Mouse (Mus musculus) liver, postnatal 0 days (tissue): Measurements from ENCODE around the gene Fam198a. TPM values are rescaled to one million over a fixed set of nuclear protein-coding genes. Genes with fewer than 3 reads are reported as not detected.

Experiments used
- ATAC-seq: fragments of 200-750 bp; cut with Nextera tagmentation; 2 replicates; pipeline ENCODE4 v1.8.0; 2017; ENCODE audit warnings: mild to moderate bottlenecking, moderate library complexity
- DNase-seq: peaks from one replicate; pipeline ENCODE4 v3.0.0-alpha.2; 2016
- H3K27ac ChIP-seq: fragments of 300-500 bp; sonication (generic); 2 replicates; pipeline ENCODE4 v1.5.1; 2014; ENCODE audit warnings: antibody characterized with exemption, moderate library complexity, mild to moderate bottlenecking, low read depth
- H3K27me3 ChIP-seq: fragments of 300-500 bp; sonication (generic); 2 replicates; pipeline ENCODE4 v1.6.1; 2014; ENCODE audit warnings: low read length, control low read depth, mixed read lengths; ENCODE audit not compliant: insufficient read depth
- H3K36me3 ChIP-seq: fragments of 300-500 bp; sonication (generic); replicated peaks from 2 replicates; pipeline ENCODE4 v1.6.1; 2014; ENCODE audit warnings: mild to moderate bottlenecking, control low read depth, low read length, moderate library complexity, mixed read lengths; ENCODE audit not compliant: insufficient read depth
- H3K4me1 ChIP-seq: fragments of 300-500 bp; sonication (generic); 2 replicates; pipeline ENCODE4 v1.6.1; 2014; ENCODE audit warnings: antibody characterized with exemption, mild to moderate bottlenecking, control low read depth; ENCODE audit not compliant: insufficient read depth
- H3K4me2 ChIP-seq: fragments of 300-500 bp; sonication (generic); 2 replicates; pipeline ENCODE4 v1.6.1; 2014; ENCODE audit warnings: low read depth, mild to moderate bottlenecking, low read length, moderate library complexity, mixed read lengths
- H3K4me3 ChIP-seq: fragments of 300-500 bp; sonication (generic); 2 replicates; pipeline ENCODE4 v1.5.1; 2014; ENCODE audit warnings: low read depth, low read length
- H3K9ac ChIP-seq: fragments of 300-500 bp; sonication (generic); replicated peaks from 2 replicates; pipeline ENCODE4 v1.6.1; 2014; ENCODE audit warnings: mild to moderate bottlenecking, moderate library complexity
- H3K9me3 ChIP-seq: fragments of 300-500 bp; sonication (generic); 2 replicates; pipeline ENCODE4 v1.6.1; 2016; ENCODE audit warnings: mild to moderate bottlenecking, control low read depth, low read length, mixed read lengths
- CTCF ChIP-seq: sonication (generic); IDR thresholded peaks from 2 replicates; pipeline ENCODE4 v1.5.1; 2016; ENCODE audit warnings: antibody characterized with exemption, low read depth
- EP300 ChIP-seq: IDR thresholded peaks from 2 replicates; pipeline ENCODE4 v1.6.1; 2016; ENCODE audit warnings: antibody characterized with exemption, low read depth, mild to moderate bottlenecking
- WGBS: fragments of 180-500 bp; shearing (Covaris S2); extraction: QIAGEN DNeasy Blood & Tissue Kit; methylation state at CpG from one replicate; pipeline ENCODE4 v1.1.7; 2014; ENCODE audit not compliant: insufficient replicate concordance; 5-methylcytosine and 5-hydroxymethylcytosine counted together
- polyA plus RNA-seq: library from polyadenylated mRNA; unstranded; fragments of >200 nt; fragmentation: Nextera tagmentation; extraction: Ambion mirVana; gene quantifications from 2 replicates; pipeline ENCODE4 v1.2.1, GENCODE M21; 2015

The Fam198a gene
- 0.31 and 0.32 TPM in 2 replicates for polyA plus RNA-seq

DNA sequence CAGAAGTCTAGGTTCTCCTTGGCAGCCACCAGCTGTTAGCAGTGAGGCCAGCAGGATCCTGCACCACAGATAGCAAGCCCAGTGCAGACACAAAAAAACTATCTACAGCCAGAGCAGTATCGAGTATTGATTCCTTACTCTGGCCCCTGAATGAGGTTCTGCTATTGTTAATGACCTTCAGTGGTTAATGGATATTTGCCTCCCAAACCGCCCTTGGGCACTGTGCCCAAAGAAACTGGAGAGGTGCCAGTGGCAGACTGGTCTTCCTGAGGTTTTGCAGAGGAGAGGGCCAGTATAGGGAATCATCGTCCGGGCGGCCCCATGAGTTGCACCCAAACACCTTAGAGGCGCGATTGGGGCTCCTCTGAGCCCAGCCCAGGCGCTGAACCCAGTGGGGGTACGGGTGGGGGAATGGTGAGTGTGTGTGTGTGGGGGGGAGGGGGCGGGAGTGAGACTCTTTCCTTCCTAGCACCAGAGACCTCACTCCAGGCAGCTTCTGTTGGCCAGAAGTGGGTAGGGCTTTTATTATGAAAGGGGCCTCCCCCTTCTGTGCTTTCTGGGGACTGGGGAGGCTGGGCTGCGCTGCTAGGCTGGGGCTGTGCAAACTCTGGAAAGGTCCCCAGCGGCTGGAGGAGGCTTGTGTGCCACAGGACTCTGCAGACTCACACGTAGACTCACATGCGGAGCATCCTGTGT, at the start of gene Fam198a:
TSS of gene Fam198a (plus strand) at position 571 of the 696 bp plus-strand sequence.
- no peaks in the 10 kb centered on the region for H3K9me3 ChIP-seq
- H3K4me3 ChIP-seq = no peak within 1 kb of the TSS
- H3K4me1 ChIP-seq = peaks cover 18% of the 10 kb centered on the region
- DNase-seq (peak; percentile 79), ATAC-seq (peak; percentile 66)
- H3K4me2 ChIP-seq = peak within 1 kb of the TSS; percentile 54
- H3K27me3 ChIP-seq = no peaks in the 10 kb centered on the region
- peak within 1 kb of the TSS; percentile 9; the same call in 1 of the 2 replicates for H3K9ac ChIP-seq
- no peaks in the 10 kb centered on the region for H3K36me3 ChIP-seq
- TF ChIP-seq EP300 = no peak
- TF ChIP-seq CTCF = no peak
- 0 out of 2 replicates have a peak within 1 kb of the TSS, but pooled peaks have one; percentile 51 for H3K27ac ChIP-seq
- 19% methylated on average over 14 of the region's 14 CpGs for WGBS

DNA sequence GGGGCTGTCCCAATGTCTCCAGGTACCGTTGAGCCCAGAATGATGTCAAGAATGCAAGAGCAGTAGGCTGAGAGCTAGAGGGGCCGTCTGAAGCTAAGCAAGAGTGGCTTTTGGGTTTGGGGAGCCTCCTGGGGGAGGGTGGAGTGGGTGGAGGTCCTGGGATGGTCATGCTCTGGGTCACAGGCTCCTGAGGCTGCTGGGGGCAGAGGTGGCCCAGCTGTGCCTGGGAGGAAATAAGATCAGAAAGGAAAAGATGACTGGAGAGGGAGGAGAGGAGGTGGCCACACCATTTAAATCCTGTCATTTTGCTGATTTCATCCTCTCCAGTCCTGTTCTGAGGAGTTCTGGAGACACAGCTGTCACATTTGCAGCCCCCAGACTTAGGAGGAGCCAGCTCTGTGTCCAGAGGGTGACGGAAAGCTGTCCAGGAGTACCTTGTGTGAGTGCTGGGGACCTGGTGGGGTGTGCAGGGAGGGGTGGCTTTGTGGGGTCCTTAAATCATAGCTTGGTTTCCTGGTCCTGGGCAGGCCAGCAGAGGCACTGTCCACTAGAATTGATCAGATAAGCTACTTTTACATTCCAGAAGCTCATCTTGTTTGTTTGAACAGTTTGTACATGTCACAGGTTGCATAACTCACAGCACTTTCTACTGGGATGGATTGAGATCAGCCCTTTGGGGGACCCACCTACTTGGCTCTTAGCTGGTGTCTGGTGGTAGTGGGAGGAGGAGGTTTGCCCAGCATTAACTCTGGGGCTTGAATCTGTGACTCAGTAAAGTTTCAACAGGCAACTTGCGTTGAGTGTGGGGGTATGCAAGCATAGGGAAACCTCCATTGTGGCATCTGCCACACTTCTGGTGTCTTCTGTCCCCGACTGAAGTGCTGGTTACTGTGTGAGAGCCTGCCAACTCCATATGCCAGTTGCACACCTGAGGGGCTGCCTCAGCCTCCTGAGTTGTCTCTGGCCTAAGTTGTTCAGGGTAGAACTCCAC, 48.8 kb upstream of the Fam198a start:
- no peak overlapping the region; the same call in 1 of the 2 replicates for H3K9ac ChIP-seq
- H3K4me1 ChIP-seq = peaks cover 22% of the 10 kb centered on the region
- no peaks in the 10 kb centered on the region for H3K27me3 ChIP-seq
- H3K9me3 ChIP-seq = no peaks in the 10 kb centered on the region
- 0 out of 2 replicates have a peak, but pooled peaks have one; percentile 13 for TF ChIP-seq CTCF
- peak; percentile 56; the same call in 1 of the 2 replicates for TF ChIP-seq EP300
- peak overlapping the region; percentile 84 for H3K27ac ChIP-seq
- no peaks in the 10 kb centered on the region for H3K36me3 ChIP-seq
- 65% methylated on average over 5 of the region's 5 CpGs for WGBS
- H3K4me2 ChIP-seq = no peak overlapping the region
- ATAC-seq = peak; percentile 38
- H3K4me3 ChIP-seq = no peak overlapping the region
- DNase-seq = peak; percentile 31

DNA sequence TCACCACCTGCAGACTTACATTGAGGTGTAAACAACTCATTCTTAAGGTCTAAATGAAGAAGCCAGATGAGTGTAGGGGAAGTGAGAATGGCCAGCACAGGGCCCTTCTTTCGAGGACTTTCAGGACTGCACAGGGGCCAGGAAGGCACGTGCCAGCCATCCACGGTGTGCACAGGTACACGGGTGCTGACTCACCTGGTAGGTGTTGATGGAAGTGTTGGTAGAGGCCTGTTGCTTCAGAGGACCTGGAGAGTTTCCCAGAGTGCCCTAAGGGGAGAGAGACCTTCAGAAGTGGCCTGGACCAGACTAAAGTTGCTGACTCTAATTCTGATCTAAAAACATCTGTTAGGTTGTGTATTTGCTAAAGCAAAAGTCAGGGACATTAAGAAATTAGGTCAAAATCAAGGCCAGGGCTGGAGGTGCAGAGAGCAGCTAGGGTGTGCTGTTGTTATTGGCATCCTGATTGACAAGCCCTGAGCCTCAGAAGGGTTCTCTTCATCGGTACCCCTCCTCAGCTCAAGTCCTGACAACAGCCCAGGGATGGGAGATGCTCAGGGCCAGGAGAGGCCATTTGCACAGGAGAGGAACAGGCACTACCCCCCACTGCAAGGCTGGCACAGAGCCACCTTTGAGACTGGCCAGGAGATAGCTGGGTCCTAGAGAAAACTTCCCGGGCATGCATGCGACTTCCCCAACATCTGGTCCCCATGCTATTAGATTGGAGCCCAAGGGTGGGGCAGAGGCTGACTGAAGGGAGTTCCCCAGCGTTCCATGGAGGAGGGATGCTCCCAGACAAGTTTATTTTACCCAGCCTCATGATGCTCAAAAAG, 47.1 kb upstream of the Fam198a start:
- Histone ChIP-seq H3K27me3 (no peaks in the 10 kb centered on the region), H3K4me2 (no peak overlapping the region), H3K9ac (no peak overlapping the region), H3K9me3 (no peaks in the 10 kb centered on the region), H3K4me3 (no peak overlapping the region), H3K4me1 (peaks cover 21% of the 10 kb centered on the region), H3K36me3 (no peaks in the 10 kb centered on the region), H3K27ac (peak overlapping the region; percentile 84)
- ATAC-seq (peak; percentile 61), DNase-seq (peak; percentile 45)
- peak; percentile 39; the same call in 1 of the 2 replicates for TF ChIP-seq EP300
- TF ChIP-seq CTCF = no peak
- 60% methylated on average over 8 of the region's 8 CpGs for WGBS

DNA sequence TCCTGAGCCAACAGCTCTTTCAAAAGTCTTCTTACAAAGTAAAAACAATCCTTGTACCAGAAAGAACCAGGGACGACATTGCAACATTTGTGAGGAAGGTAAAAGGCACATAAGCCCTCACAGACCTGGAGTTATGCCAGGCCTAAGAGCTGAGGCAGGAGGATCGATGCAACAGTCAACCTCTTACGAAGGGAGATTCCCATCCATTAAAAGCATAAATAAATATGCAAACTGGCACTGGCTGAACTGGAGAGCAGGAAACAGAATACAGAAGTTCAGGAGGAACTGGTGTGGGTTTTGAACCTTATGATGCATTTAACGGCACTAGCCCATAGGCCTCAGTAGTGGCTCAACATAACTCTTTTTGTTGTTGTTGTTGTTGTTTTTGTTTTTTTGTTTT, 46.5 kb upstream of the Fam198a start:
- peak; percentile 20 for ATAC-seq

DNA sequence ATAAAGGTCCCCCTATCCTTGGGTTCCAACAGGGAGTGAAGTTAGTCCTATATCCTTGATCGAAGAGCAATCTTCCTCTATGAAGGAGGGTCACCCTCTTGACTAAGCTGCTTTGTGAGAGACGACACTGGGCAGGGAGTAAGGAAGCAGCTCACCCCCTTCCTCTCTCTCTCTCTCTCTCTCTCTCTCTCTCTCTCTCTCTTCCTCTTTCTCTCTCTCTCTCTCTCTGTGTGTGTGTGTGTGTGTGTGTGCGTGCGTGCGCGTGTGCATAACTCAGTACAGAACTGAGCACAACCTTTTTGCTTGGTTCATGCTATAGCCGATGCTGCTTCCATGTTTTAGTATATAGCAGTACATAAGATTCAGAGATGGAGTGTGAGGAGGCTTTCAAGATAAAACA, 45.8 kb upstream of the Fam198a start:
- H3K27ac ChIP-seq = peak overlapping the region; percentile 84
- TF ChIP-seq CTCF = no peak
- no peak for TF ChIP-seq EP300

More for the DNA sequence above, 46.5 kb upstream of the Fam198a start:
- no peaks in the 10 kb centered on the region for H3K36me3 ChIP-seq
- H3K9me3 ChIP-seq = no peaks in the 10 kb centered on the region
- no peaks in the 10 kb centered on the region for H3K27me3 ChIP-seq
- DNase-seq = peak; percentile 35
- TF ChIP-seq CTCF = no peak
- TF ChIP-seq EP300 = peak; percentile 36; the same call in 1 of the 2 replicates
- H3K4me3 ChIP-seq = no peak overlapping the region
- H3K4me2 ChIP-seq = no peak overlapping the region
- H3K4me1 ChIP-seq = peaks cover 21% of the 10 kb centered on the region
- H3K27ac ChIP-seq = peak overlapping the region; percentile 84
- no peak overlapping the region for H3K9ac ChIP-seq
- 49% methylated on average over 4 of the region's 4 CpGs for WGBS

More for the DNA sequence above, 45.8 kb upstream of the Fam198a start:
- ATAC-seq (no peak), DNase-seq (no peak)
- no peaks in the 10 kb centered on the region for H3K27me3 ChIP-seq
- no peak overlapping the region for H3K9ac ChIP-seq
- H3K4me3 ChIP-seq = no peak overlapping the region
- 72% methylated on average over 7 of the region's 7 CpGs for WGBS
- no peak overlapping the region for H3K4me2 ChIP-seq
- H3K4me1 ChIP-seq = peaks cover 21% of the 10 kb centered on the region
- H3K36me3 ChIP-seq = no peaks in the 10 kb centered on the region
- H3K9me3 ChIP-seq = no peaks in the 10 kb centered on the region
